Mouse (Mus musculus) midbrain, embryonic 12.5 days (tissue): ENCODE measurements at regions not wholly inside any gene's neighbourhood (a gene's known extent, or its start where the extent isn't known, plus 50 kb on each side); places are given as distances from the start of the nearest gene placed in this dataset.

Source experiments
- ATAC-seq: fragments of 200-750 bp; cut with Nextera tagmentation; 2 replicates; pipeline ENCODE4 v1.8.0; 2017; ENCODE audit warnings: low read depth, moderate TSS enrichment, moderate library complexity; ENCODE audit not compliant: low FRiP score
- H3K27ac ChIP-seq: fragments of 300-500 bp; sonication (generic); replicated peaks from 2 replicates; pipeline ENCODE4 v1.5.1; 2016; ENCODE audit warnings: mild to moderate bottlenecking
- H3K27me3 ChIP-seq: fragments of 300-500 bp; sonication (generic); 2 replicates; pipeline ENCODE4 v1.6.1; 2016; ENCODE audit warnings: mild to moderate bottlenecking
- H3K36me3 ChIP-seq: fragments of 300-500 bp; sonication (generic); 2 replicates; pipeline ENCODE4 v1.6.1; 2016
- H3K4me1 ChIP-seq: fragments of 300-500 bp; sonication (generic); 2 replicates; pipeline ENCODE4 v1.6.1; 2016
- H3K4me2 ChIP-seq: fragments of 300-500 bp; sonication (generic); replicated peaks from 2 replicates; pipeline ENCODE4 v1.6.1; 2016; ENCODE audit warnings: mild to moderate bottlenecking, moderate library complexity
- H3K4me3 ChIP-seq: fragments of 300-500 bp; sonication (generic); 2 replicates; pipeline ENCODE4 v1.5.1; 2016; ENCODE audit warnings: mild to moderate bottlenecking
- H3K9ac ChIP-seq: fragments of 300-500 bp; sonication (generic); replicated peaks from 2 replicates; pipeline ENCODE4 v1.6.1; 2016; ENCODE audit warnings: mild to moderate bottlenecking, moderate library complexity
- H3K9me3 ChIP-seq: fragments of 300-500 bp; sonication (generic); 2 replicates; pipeline ENCODE4 v1.6.1; 2016; ENCODE audit warnings: mild to moderate bottlenecking
- WGBS: fragments of 180-500 bp; shearing (Covaris S2); methylation state at CpG from one replicate; pipeline ENCODE4 v1.1.7; 2016; 5-methylcytosine and 5-hydroxymethylcytosine counted together

DNA sequence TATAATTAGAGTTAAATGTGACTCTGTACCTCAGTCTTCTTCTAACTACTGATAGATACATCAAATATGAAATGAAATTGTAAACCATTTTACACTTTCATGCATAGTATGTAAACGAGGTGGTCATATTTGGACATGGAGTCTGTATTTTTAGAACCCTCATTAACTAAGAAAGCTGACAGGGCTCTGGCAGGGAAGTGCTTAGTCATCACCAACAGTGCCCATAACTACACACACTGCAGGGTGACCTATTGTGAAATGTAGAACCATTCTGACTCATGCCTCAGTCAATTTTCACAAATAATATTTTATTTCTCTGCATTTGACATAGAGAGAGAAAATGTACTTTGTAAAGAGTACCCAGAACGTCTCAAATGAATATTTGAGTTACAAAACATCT lies 118.9 kb upstream of the Robo2 start:
- ATAC-seq, result no peak
- Histone ChIP-seq H3K27ac (no peak overlapping the region), H3K36me3 (no peaks in the 10 kb centered on the region), H3K9ac (no peak overlapping the region), H3K4me1 (no peaks in the 10 kb centered on the region), H3K4me2 (no peak overlapping the region), H3K4me3 (no peak overlapping the region), H3K9me3 (no peaks in the 10 kb centered on the region), H3K27me3 (no peaks in the 10 kb centered on the region)
- 78% methylated on average over 2 of the region's 2 CpGs for WGBS

DNA sequence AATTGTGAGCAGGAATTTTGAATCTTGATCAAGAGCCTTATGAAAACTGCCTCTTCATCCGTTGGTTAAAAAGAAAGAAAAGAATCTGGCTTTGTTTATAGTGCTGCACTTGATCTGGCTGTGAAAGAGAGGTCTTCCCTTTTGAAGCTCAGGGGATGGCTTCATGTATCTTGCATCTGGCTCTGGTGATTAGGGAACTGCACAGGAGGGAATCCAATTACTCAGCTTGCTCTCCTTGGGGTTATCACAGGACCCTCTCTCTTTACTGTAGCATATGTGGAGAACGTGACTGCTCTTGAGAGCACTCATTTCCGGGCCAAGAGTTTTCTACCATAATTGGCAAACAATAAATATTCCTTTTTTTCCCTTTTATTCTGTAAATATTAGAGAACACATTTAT lies 116.6 kb upstream of the Robo2 start:
- H3K9me3 ChIP-seq, result no peaks in the 10 kb centered on the region
- ATAC-seq, result no peak
- no peaks in the 10 kb centered on the region for H3K36me3 ChIP-seq
- no peaks in the 10 kb centered on the region for H3K4me1 ChIP-seq
- no peaks in the 10 kb centered on the region for H3K27me3 ChIP-seq
- H3K4me2 ChIP-seq, result no peak overlapping the region
- no peak overlapping the region for H3K9ac ChIP-seq
- H3K4me3 ChIP-seq, result no peak overlapping the region
- WGBS, result 39% methylated on average over 3 of the region's 3 CpGs
- no peak overlapping the region for H3K27ac ChIP-seq

DNA sequence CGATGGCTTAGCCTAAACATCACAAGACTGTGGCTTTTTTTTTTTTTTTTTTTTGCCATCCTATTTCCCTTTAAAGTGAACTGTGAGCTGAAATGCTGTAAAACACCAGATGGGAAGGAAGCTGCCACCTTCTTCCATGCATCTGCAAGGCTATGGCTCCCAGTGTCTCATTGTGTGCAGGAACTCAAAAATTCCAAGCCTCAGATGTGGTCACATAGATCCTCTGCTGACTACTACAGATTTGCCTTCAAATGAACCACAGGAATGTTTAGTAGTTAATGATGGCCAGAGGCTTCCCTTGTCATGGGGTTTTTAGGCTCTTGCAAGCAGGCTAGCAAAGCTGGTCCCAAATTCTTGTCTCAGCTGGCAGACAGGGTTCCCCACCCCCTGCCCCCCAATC lies 114.9 kb upstream of the Robo2 start:
- no peaks in the 10 kb centered on the region for H3K4me1 ChIP-seq
- no peaks in the 10 kb centered on the region for H3K9me3 ChIP-seq
- H3K27me3 ChIP-seq, result no peaks in the 10 kb centered on the region
- no peaks in the 10 kb centered on the region for H3K36me3 ChIP-seq
- 65% methylated on average over 1 of the region's 1 CpGs for WGBS
- no peak overlapping the region for H3K9ac ChIP-seq
- H3K4me3 ChIP-seq, result no peak overlapping the region
- H3K27ac ChIP-seq, result no peak overlapping the region
- no peak for ATAC-seq
- H3K4me2 ChIP-seq, result no peak overlapping the region

DNA sequence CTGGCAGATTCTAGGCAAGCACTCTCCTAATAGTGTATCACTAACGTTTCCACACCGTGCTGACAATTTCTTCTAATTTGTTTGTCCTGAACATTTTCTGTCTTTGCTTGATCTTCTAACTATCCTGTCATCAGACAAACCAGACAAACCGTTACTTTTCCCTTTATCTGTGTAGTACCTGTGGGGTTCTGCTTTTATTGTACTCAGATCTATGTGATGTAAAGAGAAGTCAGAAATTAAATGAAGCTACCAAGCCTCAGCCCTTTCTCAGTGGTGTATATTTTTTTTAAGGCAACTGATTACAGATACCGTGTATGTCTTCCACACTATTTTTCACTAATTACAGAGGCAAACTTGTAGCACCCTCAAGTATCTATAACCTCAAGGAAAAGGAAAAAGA lies 108.9 kb upstream of the Robo2 start:
- Histone ChIP-seq H3K4me3 (no peak overlapping the region), H3K27me3 (no peaks in the 10 kb centered on the region), H3K9me3 (no peaks in the 10 kb centered on the region), H3K9ac (no peak overlapping the region), H3K27ac (no peak overlapping the region), H3K36me3 (no peaks in the 10 kb centered on the region), H3K4me2 (no peak overlapping the region), H3K4me1 (no peaks in the 10 kb centered on the region)
- WGBS, result 88% methylated on average over 4 of the region's 4 CpGs
- ATAC-seq, result no peak

DNA sequence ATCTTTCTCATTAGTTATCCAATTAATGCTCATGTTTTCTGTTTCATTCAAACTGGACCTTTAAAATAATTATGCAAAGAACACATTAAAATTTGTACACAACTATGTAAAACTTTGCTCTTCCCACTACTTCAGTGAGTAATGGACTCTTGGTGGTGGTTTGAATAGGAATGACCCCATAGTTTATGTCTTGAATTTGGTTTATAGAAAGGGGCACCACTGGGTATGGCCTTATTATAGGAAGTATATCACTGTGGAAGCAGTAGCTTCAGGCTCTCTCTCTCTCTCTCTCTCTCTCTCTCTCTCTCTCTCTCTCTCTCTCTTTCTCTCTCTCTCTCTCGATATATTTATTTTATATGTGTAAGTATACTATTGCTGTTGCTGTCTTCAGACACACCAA lies 106.3 kb upstream of the Robo2 start:
- H3K4me1 ChIP-seq, result no peaks in the 10 kb centered on the region
- no peaks in the 10 kb centered on the region for H3K9me3 ChIP-seq
- H3K4me3 ChIP-seq, result no peak overlapping the region
- no peaks in the 10 kb centered on the region for H3K36me3 ChIP-seq
- ATAC-seq, result no peak
- no peaks in the 10 kb centered on the region for H3K27me3 ChIP-seq
- WGBS, result 70% methylated on average over 1 of the region's 1 CpGs
- no peak overlapping the region for H3K4me2 ChIP-seq
- H3K27ac ChIP-seq, result no peak overlapping the region
- H3K9ac ChIP-seq, result no peak overlapping the region

DNA sequence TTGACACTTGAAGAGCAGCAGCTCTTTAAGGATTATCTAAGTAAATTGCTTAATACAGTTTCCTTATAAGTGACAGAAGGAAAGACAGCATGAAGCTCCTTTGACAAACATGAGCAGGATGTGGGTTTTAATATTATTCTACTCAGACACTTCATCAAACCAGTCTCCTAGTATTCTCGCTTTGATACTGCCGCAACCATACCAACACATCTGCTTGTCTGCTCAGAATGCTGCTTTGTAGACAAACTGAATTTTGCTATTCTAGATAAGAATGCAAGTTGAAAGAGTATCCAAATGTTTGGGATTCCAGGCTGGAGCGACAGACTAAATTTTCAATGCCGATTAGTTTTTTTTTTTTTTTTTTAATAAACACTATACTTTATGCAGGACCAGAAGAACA lies 105.7 kb upstream of the Robo2 start:
- 89% methylated on average over 4 of the region's 4 CpGs for WGBS
- Histone ChIP-seq H3K36me3 (no peaks in the 10 kb centered on the region), H3K4me3 (no peak overlapping the region)

DNA sequence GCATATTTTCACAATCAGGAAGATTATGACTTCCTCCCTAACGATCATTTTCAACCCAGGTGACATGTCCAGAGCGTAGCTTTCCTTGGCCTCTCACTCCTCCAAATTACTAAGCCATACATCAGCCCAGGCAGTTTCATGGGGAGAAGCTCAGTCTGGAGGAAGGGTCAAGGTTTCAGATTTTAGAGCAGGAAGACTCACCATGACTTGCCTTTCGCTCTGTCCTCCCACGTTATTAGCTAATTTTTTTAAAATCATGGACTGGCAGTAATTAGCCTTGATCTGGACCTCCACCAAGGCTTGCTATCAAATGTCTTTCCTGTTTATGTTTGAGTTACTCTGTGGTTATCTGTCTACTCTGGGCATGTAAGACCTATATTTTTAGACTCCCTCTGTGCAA lies 102.9 kb upstream of the Robo2 start:
- H3K27ac ChIP-seq, result no peak overlapping the region
- ATAC-seq, result no peak
- no peaks in the 10 kb centered on the region for H3K9me3 ChIP-seq
- H3K27me3 ChIP-seq, result no peaks in the 10 kb centered on the region
- H3K9ac ChIP-seq, result no peak overlapping the region
- H3K4me2 ChIP-seq, result no peak overlapping the region
- no peaks in the 10 kb centered on the region for H3K36me3 ChIP-seq
- no peaks in the 10 kb centered on the region for H3K4me1 ChIP-seq
- WGBS, result 85% methylated on average over 4 of the region's 4 CpGs
- H3K4me3 ChIP-seq, result no peak overlapping the region

More for the DNA sequence above, 105.7 kb upstream of the Robo2 start:
- Histone ChIP-seq H3K9ac (no peak overlapping the region), H3K4me2 (no peak overlapping the region), H3K27ac (no peak overlapping the region), H3K4me1 (no peaks in the 10 kb centered on the region), H3K27me3 (no peaks in the 10 kb centered on the region), H3K9me3 (no peaks in the 10 kb centered on the region)
- ATAC-seq, result no peak

DNA sequence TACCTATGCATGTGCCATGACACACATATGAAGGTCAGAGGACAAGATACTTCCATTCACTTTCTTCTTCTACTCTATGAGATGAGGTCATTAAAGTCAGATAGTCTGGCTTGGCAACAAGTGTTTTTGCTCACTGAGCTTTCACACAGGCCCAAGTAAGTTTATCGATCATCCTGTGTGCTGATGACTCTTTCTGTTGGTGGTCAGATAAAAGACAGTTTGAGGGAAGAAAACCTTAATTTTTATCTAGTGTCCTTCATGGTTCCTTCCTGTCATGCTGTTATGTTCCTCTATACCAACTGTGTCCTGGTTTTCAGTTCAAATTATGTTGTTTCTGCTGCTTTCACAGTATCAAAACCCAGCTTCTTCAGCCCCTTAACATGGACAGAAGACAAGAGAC lies 98.8 kb upstream of the Robo2 start:
- Histone ChIP-seq H3K4me3 (no peak overlapping the region), H3K27ac (no peak overlapping the region), H3K27me3 (no peaks in the 10 kb centered on the region), H3K9ac (no peak overlapping the region), H3K36me3 (no peaks in the 10 kb centered on the region), H3K4me1 (no peaks in the 10 kb centered on the region), H3K4me2 (no peak overlapping the region), H3K9me3 (no peaks in the 10 kb centered on the region)
- no peak for ATAC-seq
- WGBS, result 97% methylated on average over 1 of the region's 1 CpGs

DNA sequence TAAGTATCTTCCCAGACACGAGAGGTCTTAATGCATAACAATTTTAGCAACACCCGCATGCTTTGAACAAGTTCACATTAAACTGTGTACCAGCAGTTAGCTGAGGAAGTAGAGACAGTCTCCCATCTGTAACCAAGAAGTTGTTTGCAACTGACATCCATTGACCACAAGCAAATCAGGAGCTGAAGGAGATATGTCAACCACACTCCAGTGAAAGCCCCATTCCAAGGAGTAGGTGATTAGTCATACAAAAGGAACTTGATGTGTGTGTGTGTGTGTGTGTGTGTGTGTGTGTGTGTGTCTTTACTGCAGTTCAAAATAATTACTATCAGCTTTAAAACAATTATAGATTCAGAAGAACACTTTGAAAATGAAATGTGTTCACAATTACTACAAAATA lies 97.9 kb upstream of the Robo2 start:
- H3K27me3 ChIP-seq, result no peaks in the 10 kb centered on the region
- no peak overlapping the region for H3K27ac ChIP-seq
- H3K4me1 ChIP-seq, result no peaks in the 10 kb centered on the region
- H3K4me3 ChIP-seq, result no peak overlapping the region
- no peaks in the 10 kb centered on the region for H3K9me3 ChIP-seq
- H3K4me2 ChIP-seq, result no peak overlapping the region
- ATAC-seq, result no peak
- no peaks in the 10 kb centered on the region for H3K36me3 ChIP-seq
- whole genome bisulfite sequencing, result 89% methylated on average over 2 of the region's 2 CpGs
- no peak overlapping the region for H3K9ac ChIP-seq

DNA sequence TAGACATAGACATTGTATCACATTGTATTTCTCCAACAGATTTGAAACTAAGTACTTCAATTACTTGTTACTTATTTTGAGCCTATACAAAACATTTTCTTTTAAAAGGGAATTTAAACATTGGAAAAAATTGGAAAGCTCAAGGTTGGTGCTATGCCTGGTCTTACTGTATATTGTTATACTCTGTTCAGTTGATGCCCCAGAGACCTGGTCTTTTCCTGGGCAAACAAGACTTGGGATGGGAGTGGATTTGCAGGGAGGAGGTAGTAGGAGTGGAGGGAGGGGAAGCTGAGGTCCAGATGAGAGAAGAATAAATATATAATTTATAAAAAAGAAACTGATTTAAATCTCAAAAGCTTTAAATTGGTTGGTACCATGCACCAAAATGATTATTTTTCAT lies 95.1 kb upstream of the Robo2 start:
- Histone ChIP-seq H3K27me3 (no peaks in the 10 kb centered on the region), H3K4me1 (no peaks in the 10 kb centered on the region), H3K9ac (no peak overlapping the region), H3K36me3 (no peaks in the 10 kb centered on the region), H3K4me2 (no peak overlapping the region), H3K27ac (no peak overlapping the region), H3K9me3 (no peaks in the 10 kb centered on the region), H3K4me3 (no peak overlapping the region)
- ATAC-seq, result no peak

DNA sequence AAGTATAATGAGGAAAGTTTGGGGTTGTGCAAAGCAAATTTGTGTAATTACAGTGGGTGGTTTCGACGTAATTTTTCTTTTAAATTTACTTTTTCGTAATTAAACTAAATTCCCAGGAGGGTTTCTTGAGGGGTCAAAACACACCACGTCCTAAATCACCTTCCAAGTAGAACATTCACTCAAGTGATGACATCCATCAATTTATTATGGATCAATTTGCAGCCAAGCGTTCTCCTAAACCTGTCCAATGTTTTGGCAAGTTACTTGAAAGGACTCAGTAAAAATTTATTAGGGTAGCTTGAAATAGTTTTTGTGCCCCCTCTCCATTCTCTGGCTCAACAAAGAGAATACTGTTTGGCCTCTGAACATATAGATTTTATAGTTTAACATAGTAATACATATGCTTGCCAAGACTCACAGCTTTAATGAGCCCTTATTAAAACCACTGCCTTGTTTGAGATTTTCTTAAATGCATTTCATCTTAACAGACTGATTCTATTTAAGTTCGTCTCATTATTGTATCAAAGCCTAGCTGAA lies 94.6 kb upstream of the Robo2 start:
- H3K27ac ChIP-seq, result no peak overlapping the region
- no peak overlapping the region for H3K9ac ChIP-seq
- no peak for ATAC-seq
- H3K27me3 ChIP-seq, result no peaks in the 10 kb centered on the region
- 87% methylated on average over 6 of the region's 6 CpGs for WGBS
- H3K4me2 ChIP-seq, result no peak overlapping the region
- no peaks in the 10 kb centered on the region for H3K4me1 ChIP-seq
- no peaks in the 10 kb centered on the region for H3K9me3 ChIP-seq
- H3K36me3 ChIP-seq, result no peaks in the 10 kb centered on the region
- no peak overlapping the region for H3K4me3 ChIP-seq

DNA sequence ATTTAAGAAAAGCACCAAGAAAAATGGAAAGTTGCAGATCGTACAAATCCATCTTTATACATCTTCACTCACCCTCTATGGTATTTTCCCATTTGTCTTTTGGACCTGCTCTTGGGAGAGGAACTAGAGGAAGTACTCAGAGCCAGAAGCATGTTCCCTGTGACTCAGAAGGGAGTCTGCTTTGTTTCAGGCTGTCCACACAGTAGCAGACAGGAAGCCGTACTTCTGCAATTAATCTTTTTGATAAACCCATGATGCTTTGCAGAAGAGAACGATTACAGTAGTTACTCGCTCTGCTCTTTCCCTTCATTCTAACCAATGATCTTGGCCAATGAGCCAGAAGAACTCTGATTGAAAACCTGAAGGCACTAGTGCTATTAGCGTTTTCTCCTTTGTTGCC lies 92.8 kb upstream of the Robo2 start:
- no peak overlapping the region for H3K4me2 ChIP-seq
- H3K27me3 ChIP-seq, result no peaks in the 10 kb centered on the region
- ATAC-seq, result no peak
- H3K4me1 ChIP-seq, result no peaks in the 10 kb centered on the region
- H3K36me3 ChIP-seq, result no peaks in the 10 kb centered on the region
- no peak overlapping the region for H3K9ac ChIP-seq
- H3K27ac ChIP-seq, result no peak overlapping the region
- no peaks in the 10 kb centered on the region for H3K9me3 ChIP-seq
- H3K4me3 ChIP-seq, result no peak overlapping the region
- WGBS, result 92% methylated on average over 5 of the region's 5 CpGs

DNA sequence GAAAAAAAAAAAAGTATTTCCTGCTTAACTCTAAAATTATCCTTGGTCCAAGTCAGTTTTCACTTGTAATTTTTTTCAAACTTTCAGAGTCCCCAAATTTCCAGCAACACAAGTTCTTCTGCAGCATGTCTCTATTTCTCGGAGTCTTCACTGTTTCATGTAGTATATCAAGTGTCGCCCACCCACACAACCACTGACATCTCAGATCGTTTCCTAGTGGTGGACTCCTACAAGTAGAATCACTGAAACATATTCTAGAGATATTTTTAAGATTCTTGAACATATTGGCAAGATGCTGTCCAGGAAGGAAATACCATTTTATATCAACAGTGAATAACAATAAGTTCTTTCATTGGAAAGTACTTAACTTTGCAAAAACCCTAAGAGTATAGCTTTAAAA lies 89.1 kb upstream of the Robo2 start:
- Histone ChIP-seq H3K4me2 (no peak overlapping the region), H3K9me3 (no peaks in the 10 kb centered on the region), H3K4me1 (no peaks in the 10 kb centered on the region), H3K4me3 (no peak overlapping the region), H3K27me3 (no peaks in the 10 kb centered on the region), H3K9ac (no peak overlapping the region), H3K36me3 (no peaks in the 10 kb centered on the region), H3K27ac (no peak overlapping the region)
- no peak for ATAC-seq
- 84% methylated on average over 3 of the region's 3 CpGs for WGBS
